Mouse (Mus musculus) cerebellum, adult 2 months (tissue): ENCODE measurements at regions not wholly inside any gene's neighbourhood (a gene's known extent, or its start where the extent isn't known, plus 50 kb on each side); places are given as distances from the start of the nearest gene placed in this dataset.

Experiments
- DNase-seq, 2 experiments: peaks; one replicate each; pipeline ENCODE4 v3.0.0; 2021
- H3K27ac ChIP-seq: fragments of 200-500 bp; 2 replicates; pipeline ENCODE4 v1.5.1; 2012; ENCODE audit warnings: low read length, control low read depth, inconsistent platforms; ENCODE audit not compliant: insufficient read depth
- H3K27me3 ChIP-seq: fragments of 200-500 bp; 2 replicates; pipeline ENCODE4 v1.6.1; 2012; ENCODE audit warnings: inconsistent platforms, mild to moderate bottlenecking, low read length, moderate library complexity; ENCODE audit not compliant: control insufficient read depth, insufficient read depth
- H3K4me1 ChIP-seq: fragments of 200-500 bp; 2 replicates; pipeline ENCODE4 v1.6.1; 2011; ENCODE audit warnings: low read length; ENCODE audit not compliant: control insufficient read depth, insufficient read depth
- H3K4me3 ChIP-seq: fragments of 200-500 bp; replicated peaks from 2 replicates; pipeline ENCODE3; 2011; ENCODE audit warnings: mild to moderate bottlenecking, low read depth, low read length, control low read depth; ENCODE audit not compliant: insufficient read depth
- CTCF ChIP-seq: fragments of 200-500 bp; IDR thresholded peaks from 2 replicates; pipeline ENCODE4 v1.5.1; 2011; ENCODE audit warnings: low read depth, mild to moderate bottlenecking, control low read depth, low read length, moderate library complexity, borderline replicate concordance; ENCODE audit not compliant: insufficient read depth
- POLR2A ChIP-seq: fragments of 200-500 bp; IDR thresholded peaks from 2 replicates; pipeline ENCODE4 v1.6.1; 2011; ENCODE audit warnings: low read length, control low read depth, borderline replicate concordance; ENCODE audit not compliant: insufficient read depth
- WGBS: fragments of 180-500 bp; shearing (Covaris S2); methylation state at CpG from one replicate; pipeline ENCODE4 v1.1.7; 2018; 5-methylcytosine and 5-hydroxymethylcytosine counted together

GRCm38 (mm10) chrX:166708106-166708505 is 122.6 kb upstream of the Egfl6 start:
- 88% methylated on average over 1 of the region's 1 CpGs for WGBS
- Histone ChIP-seq H3K4me1 (no peaks in the 10 kb centered on the region), H3K27ac (no peak overlapping the region), H3K4me3 (no peak overlapping the region), H3K27me3 (no peaks in the 10 kb centered on the region)
- no peak for DNase-seq
- TF ChIP-seq CTCF (no peak), POLR2A (no peak)

DNA sequence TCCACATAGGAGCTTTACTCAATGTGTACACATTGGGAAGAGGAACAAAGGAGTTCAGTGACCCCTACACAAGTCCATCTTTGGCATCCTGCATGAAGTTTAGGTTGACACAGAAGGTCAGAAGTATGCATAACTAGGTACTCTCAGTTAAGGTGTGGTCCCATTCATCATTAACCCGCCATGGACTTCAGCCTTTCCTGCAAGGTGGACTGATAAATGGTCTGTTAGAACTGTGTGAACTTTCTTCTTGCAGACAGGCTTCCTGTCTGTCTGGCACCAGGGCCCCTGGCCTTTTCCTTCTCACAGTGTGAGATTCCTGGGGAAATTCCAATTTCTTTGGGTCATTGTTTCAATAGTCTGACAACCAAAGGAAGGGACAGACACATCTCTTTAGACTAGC is 121.5 kb upstream of the Egfl6 start:
- Histone ChIP-seq H3K27ac (no peak overlapping the region), H3K4me3 (no peak overlapping the region), H3K4me1 (no peaks in the 10 kb centered on the region), H3K27me3 (no peaks in the 10 kb centered on the region)
- DNase-seq: no peak
- WGBS: 73% methylated on average over 1 of the region's 1 CpGs
- TF ChIP-seq CTCF (no peak), POLR2A (no peak)

GRCm38 (mm10) chrX:166704311-166704710 is 118.8 kb upstream of the Egfl6 start:
- Histone ChIP-seq H3K27ac (no peak overlapping the region), H3K27me3 (no peaks in the 10 kb centered on the region), H3K4me1 (no peaks in the 10 kb centered on the region), H3K4me3 (no peak overlapping the region)
- DNase-seq: no peak
- 89% methylated on average over 2 of the region's 2 CpGs for WGBS
- TF ChIP-seq CTCF (no peak), POLR2A (no peak)

- 86% methylated on average over 3 of the region's 3 CpGs for WGBS
- no peaks in the 10 kb centered on the region for H3K27me3 ChIP-seq
- H3K27ac ChIP-seq: no peak overlapping the region
- no peak for DNase-seq
- no peak overlapping the region for H3K4me3 ChIP-seq
- no peaks in the 10 kb centered on the region for H3K4me1 ChIP-seq
- TF ChIP-seq POLR2A: no peak
- TF ChIP-seq CTCF: no peak
These were observed 108.7 kb upstream of the Egfl6 start for GRCm38 (mm10) chrX:166694219-166694618.

- no peaks in the 10 kb centered on the region for H3K4me1 ChIP-seq
- H3K27me3 ChIP-seq: no peaks in the 10 kb centered on the region
- no peak for DNase-seq
- no peak overlapping the region for H3K27ac ChIP-seq
- H3K4me3 ChIP-seq: no peak overlapping the region
- 81% methylated on average over 3 of the region's 3 CpGs for WGBS
- TF ChIP-seq CTCF (no peak), POLR2A (no peak)
These were observed 103.3 kb upstream of the Egfl6 start for GRCm38 (mm10) chrX:166688779-166689178.

DNA sequence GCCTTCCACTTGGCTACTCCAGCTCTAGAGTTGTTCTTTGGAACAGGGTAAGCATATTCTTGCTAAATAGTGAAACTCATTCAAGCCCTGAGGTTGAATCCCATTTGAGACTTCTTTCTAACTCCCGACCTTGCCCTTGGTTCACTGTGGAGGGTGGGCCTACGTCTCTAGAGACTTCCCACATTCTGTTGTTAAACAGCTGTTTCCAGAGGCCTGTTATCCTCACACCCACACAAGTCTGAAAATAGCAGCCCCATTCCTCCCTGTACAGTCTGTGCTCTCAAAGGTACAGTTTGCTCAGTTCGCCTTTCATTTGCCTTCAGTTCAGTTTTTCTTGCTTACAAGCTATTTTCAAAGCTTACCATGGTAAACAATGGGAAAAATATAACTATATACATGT is 87.9 kb upstream of the Egfl6 start:
- H3K27ac ChIP-seq: no peak overlapping the region
- H3K27me3 ChIP-seq: no peaks in the 10 kb centered on the region
- WGBS: 92% methylated on average over 3 of the region's 3 CpGs
- DNase-seq: no peak
- no peak for TF ChIP-seq CTCF
- TF ChIP-seq POLR2A: no peak
- H3K4me1 ChIP-seq: no peaks in the 10 kb centered on the region
- no peak overlapping the region for H3K4me3 ChIP-seq

DNA sequence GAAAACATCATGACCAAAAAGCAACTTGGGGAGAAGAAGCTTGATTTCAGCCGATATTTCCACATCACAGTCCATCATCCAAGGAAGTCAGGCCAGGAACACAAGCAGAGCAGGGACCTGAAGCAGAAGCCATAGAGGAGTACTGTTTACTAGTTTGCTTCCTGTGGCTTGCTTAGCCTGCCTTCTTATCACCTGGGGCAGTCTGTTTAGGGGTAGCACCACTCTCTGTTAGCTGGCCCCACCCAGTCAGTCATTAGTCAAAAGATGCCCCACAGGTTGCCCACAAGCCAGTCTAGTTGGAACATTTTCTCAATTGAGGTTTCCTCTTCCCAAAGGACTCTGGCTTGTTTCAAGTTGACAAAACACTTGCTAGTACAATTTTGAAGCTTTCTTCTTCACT is 87.1 kb upstream of the Egfl6 start:
- DNase-seq: no peak
- H3K4me3 ChIP-seq: no peak overlapping the region
- WGBS: 100% methylated on average over 1 of the region's 1 CpGs
- H3K27me3 ChIP-seq: no peaks in the 10 kb centered on the region
- no peak overlapping the region for H3K27ac ChIP-seq
- TF ChIP-seq POLR2A: no peak
- no peak for TF ChIP-seq CTCF
- H3K4me1 ChIP-seq: no peaks in the 10 kb centered on the region

DNA sequence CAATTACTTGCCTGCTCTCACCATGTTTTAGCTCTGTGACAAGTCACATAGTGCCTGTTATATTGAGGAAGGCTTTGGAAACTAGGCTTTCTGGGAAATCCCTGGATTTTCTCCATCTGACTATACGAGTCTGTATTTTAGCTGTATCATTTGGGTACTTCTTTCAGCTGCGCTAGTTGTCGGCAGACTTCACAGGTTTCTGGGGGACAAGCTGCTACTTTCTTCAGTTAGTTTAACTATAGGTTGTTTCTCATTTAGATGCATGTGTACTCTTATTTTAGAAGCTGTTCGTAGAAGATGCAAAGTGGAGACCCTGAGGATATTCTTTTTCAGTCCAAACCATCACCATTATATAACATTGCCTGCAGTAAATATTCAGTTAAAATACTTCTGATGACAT is 86.3 kb upstream of the Egfl6 start:
- no peaks in the 10 kb centered on the region for H3K4me1 ChIP-seq
- TF ChIP-seq POLR2A (no peak), CTCF (no peak)
- no peak for DNase-seq
- H3K27ac ChIP-seq: no peak overlapping the region
- no peak overlapping the region for H3K4me3 ChIP-seq
- H3K27me3 ChIP-seq: no peaks in the 10 kb centered on the region
- 99% methylated on average over 4 of the region's 4 CpGs for WGBS

- no peak for TF ChIP-seq CTCF
- TF ChIP-seq POLR2A: no peak
- 83% methylated on average over 2 of the region's 2 CpGs for WGBS
- H3K4me3 ChIP-seq: no peak overlapping the region
- no peaks in the 10 kb centered on the region for H3K4me1 ChIP-seq
- no peak overlapping the region for H3K27ac ChIP-seq
- no peaks in the 10 kb centered on the region for H3K27me3 ChIP-seq
- no peak for DNase-seq
These were observed 80.8 kb upstream of the Egfl6 start for GRCm38 (mm10) chrX:166666304-166666703.
